Mouse (Mus musculus) lung, postnatal 4 days (tissue): Measurements from ENCODE around the gene Trib3.
"Not testable (repeated sequence)": the region's sequence is repeated elsewhere in the genome, so short reads cannot be mapped to it uniquely, and the experiment has no call there.

Source experiments
- DNase-seq, 2 experiments: peaks; one replicate each; pipeline ENCODE4 v3.0.0; 2021

Gene Trib3

GRCm38 (mm10) chr2:152343329-152344213, at the start of gene Trib3:
Gene Trib3 (minus strand): TSS chr2:152344032.
- DNase-seq = peak; percentile 90 to 91

GRCm38 (mm10) chr2:152393225-152394017, 49.6 kb upstream of the Trib3 start:
- DNase-seq = no peak

- DNase-seq = peak in 1 of 2 experiments; percentile 65
These were observed 49.0 kb upstream of the Trib3 start for GRCm38 (mm10) chr2:152392786-152393185.

- no peak for DNase-seq
These were observed 40.4 kb upstream of the Trib3 start for GRCm38 (mm10) chr2:152384191-152384590.

- no peak for DNase-seq
These were observed 32.5 kb upstream of the Trib3 start, which contains the start of gene Nrsn2 for GRCm38 (mm10) chr2:152376345-152376741. Gene Nrsn2 (minus strand): TSS chr2:152376638.

GRCm38 (mm10) chr2:152375652-152376344, 32.0 kb upstream of the Trib3 start:
- DNase-seq = no peak

GRCm38 (mm10) chr2:152373547-152373946, 29.7 kb upstream of the Trib3 start:
- no peak for DNase-seq

- DNase-seq = no peak
These were observed 28.8 kb upstream of the Trib3 start for GRCm38 (mm10) chr2:152372661-152373060.

GRCm38 (mm10) chr2:152372104-152372503, 28.3 kb upstream of the Trib3 start:
- no peak for DNase-seq

GRCm38 (mm10) chr2:152368532-152369140, 24.8 kb upstream of the Trib3 start:
- DNase-seq = peak; percentile 57 to 71

GRCm38 (mm10) chr2:152367917-152368316, 24.1 kb upstream of the Trib3 start:
- no peak for DNase-seq

- DNase-seq = peak; percentile 81 to 84
These were observed 19.7 kb upstream of the Trib3 start for GRCm38 (mm10) chr2:152363245-152364147.

- no peak for DNase-seq
These were observed 17.4 kb upstream of the Trib3 start for GRCm38 (mm10) chr2:152361193-152361592.

GRCm38 (mm10) chr2:152360271-152360775, 16.5 kb upstream of the Trib3 start:
- peak; percentile 77 to 90 for DNase-seq

GRCm38 (mm10) chr2:152359616-152360015, 15.8 kb upstream of the Trib3 start:
- DNase-seq = no peak

GRCm38 (mm10) chr2:152358977-152359376, 15.1 kb upstream of the Trib3 start:
- not testable (repeated sequence) for DNase-seq

GRCm38 (mm10) chr2:152357254-152357653, 13.4 kb upstream of the Trib3 start:
- no peak for DNase-seq

GRCm38 (mm10) chr2:152349842-152350540, 6.2 kb upstream of the Trib3 start:
- peak; percentile 47 to 64 for DNase-seq

- DNase-seq = no peak
These were observed 5.4 kb upstream of the Trib3 start for GRCm38 (mm10) chr2:152349205-152349604.

GRCm38 (mm10) chr2:152347722-152348121, 3.9 kb upstream of the Trib3 start:
- no peak for DNase-seq
